Mouse (Mus musculus) midbrain, embryonic 14.5 days (tissue): ENCODE measurements around the gene Vps26c. TPM values are rescaled to one million over a fixed set of nuclear protein-coding genes. Genes with fewer than 3 reads are reported as not detected.
A peak's percentile ranks its signal among the peaks of the same experiment; 100 is the strongest.

Experiments
- ATAC-seq: fragments of 200-750 bp; cut with Nextera tagmentation; 2 replicates; pipeline ENCODE4 v1.8.0; 2017; ENCODE audit warnings: moderate number of reproducible peaks, moderate library complexity; ENCODE audit not compliant: low FRiP score, low TSS enrichment
- DNase-seq: peaks from one replicate; pipeline ENCODE4 v3.0.0-alpha.2; 2015
- H3K27ac ChIP-seq: fragments of 300-500 bp; sonication (generic); replicated peaks from 2 replicates; pipeline ENCODE4 v1.5.1; 2014; ENCODE audit warnings: mild to moderate bottlenecking, low read depth, low read length, moderate library complexity
- H3K27me3 ChIP-seq: fragments of 300-500 bp; sonication (generic); 2 replicates; pipeline ENCODE4 v1.6.1; 2014; ENCODE audit warnings: low read length, control low read depth, mixed read lengths; ENCODE audit not compliant: control insufficient read depth, insufficient read depth
- H3K36me3 ChIP-seq: fragments of 300-500 bp; sonication (generic); 2 replicates; pipeline ENCODE4 v1.6.1; 2014; ENCODE audit warnings: low read length, control low read depth; ENCODE audit not compliant: control insufficient read depth, insufficient read depth
- H3K4me1 ChIP-seq: fragments of 300-500 bp; sonication (generic); 2 replicates; pipeline ENCODE4 v1.6.1; 2014; ENCODE audit warnings: mild to moderate bottlenecking, antibody characterized with exemption, low read length, control low read depth; ENCODE audit not compliant: control insufficient read depth, insufficient read depth
- H3K4me2 ChIP-seq: fragments of 300-500 bp; sonication (generic); 2 replicates; pipeline ENCODE4 v1.6.1; 2014; ENCODE audit warnings: mild to moderate bottlenecking, low read length, moderate library complexity
- H3K4me3 ChIP-seq: fragments of 300-500 bp; sonication (generic); replicated peaks from 2 replicates; pipeline ENCODE4 v1.5.1; 2014; ENCODE audit warnings: low read depth, low read length
- H3K9ac ChIP-seq: fragments of 300-500 bp; sonication (generic); replicated peaks from 2 replicates; pipeline ENCODE4 v1.6.1; 2014; ENCODE audit warnings: mild to moderate bottlenecking, low read length, moderate library complexity
- H3K9me3 ChIP-seq: fragments of 300-500 bp; sonication (generic); 2 replicates; pipeline ENCODE4 v1.6.1; 2016; ENCODE audit warnings: low read length, control low read depth, mixed read lengths; ENCODE audit not compliant: control insufficient read depth
- WGBS: fragments of 180-500 bp; shearing (Covaris S2); extraction: QIAGEN DNeasy Blood & Tissue Kit; methylation state at CpG from one replicate; pipeline ENCODE4 v1.1.7; 2014; 5-methylcytosine and 5-hydroxymethylcytosine counted together
- polyA plus RNA-seq: library from polyadenylated mRNA; unstranded; fragments of >200 nt; fragmentation: Nextera tagmentation; extraction: Ambion mirVana; gene quantifications from 2 replicates; pipeline ENCODE4 v1.2.1, GENCODE M21; 2014

Gene Vps26c
- polyA plus RNA-seq, result 73.7 and 76.3 TPM in 2 replicates

DNA sequence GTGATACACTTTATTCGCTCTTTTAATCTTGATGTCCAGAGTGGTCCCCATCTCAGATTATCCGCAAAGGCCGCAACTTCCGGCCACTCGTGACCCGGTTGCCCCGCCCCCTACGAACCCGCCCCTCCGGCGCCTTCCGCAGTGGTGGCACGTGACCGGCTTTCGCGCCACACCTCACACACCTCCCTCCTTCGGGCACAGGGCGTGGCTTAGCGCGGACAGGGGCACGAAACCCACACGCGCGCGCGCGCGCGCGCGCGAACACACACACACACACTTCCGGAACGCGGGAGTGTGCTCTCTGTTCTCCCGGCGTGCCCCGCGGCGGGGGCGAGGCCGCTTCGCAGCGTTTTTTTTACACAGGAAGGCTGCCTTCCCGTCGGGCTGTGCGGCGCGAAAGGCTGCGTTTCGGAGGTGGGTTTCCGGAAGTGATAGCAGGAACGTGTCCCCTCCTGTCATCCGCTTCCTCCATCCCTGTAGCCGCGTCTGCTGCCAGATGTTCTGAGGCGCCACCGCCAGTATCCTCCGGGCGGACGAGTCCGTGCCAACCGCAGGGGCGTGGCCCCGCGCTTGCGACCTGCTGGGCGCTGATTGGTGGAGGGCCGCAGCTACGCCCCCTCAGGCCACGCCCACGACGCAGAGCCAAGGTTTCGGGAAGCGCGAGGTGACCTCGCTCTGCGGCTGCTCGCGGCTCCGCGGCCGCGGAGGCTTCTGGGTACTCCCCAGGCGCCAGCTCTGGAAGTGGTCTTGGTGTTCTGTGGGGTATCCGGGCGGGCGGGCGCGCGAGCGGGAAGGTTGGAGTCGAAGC, at the start of gene Vps26c:
Vps26c (minus strand) TSS at position 487 of the 808 bp plus-strand sequence.
- ATAC-seq, result peak; percentile 91
- Histone ChIP-seq H3K9me3 (no peaks in the 10 kb centered on the region), H3K4me1 (peaks cover 14% of the 10 kb centered on the region), H3K27ac (peak within 1 kb of the TSS; percentile 95), H3K9ac (peak within 1 kb of the TSS; percentile 75), H3K36me3 (no peaks in the 10 kb centered on the region), H3K4me3 (peak within 1 kb of the TSS; percentile 79), H3K27me3 (no peaks in the 10 kb centered on the region), H3K4me2 (peak within 1 kb of the TSS; percentile 76)
- DNase-seq, result peak; percentile 99
- WGBS, result under 1% methylated on average over 93 of the region's 93 CpGs

- Histone ChIP-seq H3K4me1 (peaks cover 51% of the 10 kb centered on the region), H3K27me3 (no peaks in the 10 kb centered on the region), H3K9me3 (no peaks in the 10 kb centered on the region), H3K36me3 (no peaks in the 10 kb centered on the region), H3K4me2 (no peak overlapping the region), H3K9ac (no peak overlapping the region), H3K27ac (no peak overlapping the region), H3K4me3 (no peak overlapping the region)
- WGBS, result 82% methylated on average over 5 of the region's 5 CpGs
- DNase-seq, result no peak
- no peak for ATAC-seq
Measured at GRCm38 (mm10) chr16:94575757-94576156, 49.1 kb upstream of the Vps26c start.

DNA sequence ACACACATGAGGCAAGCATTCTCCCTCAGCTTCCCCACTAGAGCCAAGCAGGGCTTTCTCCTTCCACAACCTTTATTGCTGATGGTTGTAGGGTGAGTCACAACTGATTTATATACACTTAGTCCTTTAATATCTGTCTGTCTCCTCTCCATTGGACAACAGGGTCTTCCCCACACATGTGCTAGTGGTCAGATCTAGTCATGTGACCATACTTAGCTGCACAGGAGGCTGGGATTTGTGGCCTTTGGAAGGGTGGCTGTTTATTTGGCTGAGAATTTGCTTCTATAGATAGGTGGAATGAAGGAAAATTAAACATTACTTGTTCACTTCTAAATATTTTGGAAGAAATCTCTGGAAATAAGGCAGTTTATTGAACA, 48.1 kb upstream of the Vps26c start:
- no peaks in the 10 kb centered on the region for H3K27me3 ChIP-seq
- ATAC-seq (no peak), DNase-seq (no peak)
- H3K9ac ChIP-seq, result no peak overlapping the region
- no peak overlapping the region for H3K4me2 ChIP-seq
- H3K4me1 ChIP-seq, result peaks cover 48% of the 10 kb centered on the region
- H3K9me3 ChIP-seq, result no peaks in the 10 kb centered on the region
- H3K36me3 ChIP-seq, result no peaks in the 10 kb centered on the region
- H3K4me3 ChIP-seq, result no peak overlapping the region
- H3K27ac ChIP-seq, result no peak overlapping the region

DNA sequence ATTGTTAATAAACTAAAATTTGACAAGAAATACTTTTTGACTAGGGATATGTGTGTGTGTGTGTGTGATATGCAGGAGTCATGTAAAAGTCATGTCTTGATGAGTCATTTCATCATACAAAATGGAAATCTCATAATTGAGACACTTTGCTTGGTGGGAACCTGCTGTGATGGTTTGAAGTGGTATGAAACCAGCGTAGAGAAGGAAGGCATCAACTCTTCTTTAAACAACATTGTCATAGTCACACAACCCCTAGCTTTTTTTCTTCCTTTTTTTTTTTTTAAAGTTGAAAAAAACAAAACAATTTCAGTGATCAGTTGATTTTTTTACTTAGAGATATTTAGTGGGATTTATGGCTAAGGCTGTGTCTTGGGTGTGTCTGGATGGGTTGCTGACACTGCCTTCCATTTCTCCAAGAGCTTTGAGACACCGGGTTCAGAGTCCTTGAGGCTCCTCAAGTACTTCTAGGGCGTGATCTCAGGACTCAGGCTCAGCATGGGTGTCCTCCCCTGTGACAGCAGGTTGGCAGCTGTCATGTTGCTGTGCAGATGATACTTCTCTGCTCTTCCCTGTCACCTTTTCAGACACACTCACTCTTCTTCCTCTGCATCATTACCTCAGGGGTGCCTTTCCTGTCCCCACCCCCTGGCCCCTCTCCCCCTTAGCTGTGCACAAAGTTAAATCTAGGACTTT, 47.5 kb upstream of the Vps26c start:
- Histone ChIP-seq H3K4me2 (no peak overlapping the region), H3K9ac (no peak overlapping the region), H3K27me3 (no peaks in the 10 kb centered on the region), H3K4me3 (no peak overlapping the region), H3K4me1 (peaks cover 48% of the 10 kb centered on the region), H3K36me3 (no peaks in the 10 kb centered on the region), H3K27ac (no peak overlapping the region), H3K9me3 (no peaks in the 10 kb centered on the region)
- no peak for DNase-seq
- ATAC-seq, result no peak
- WGBS, result 82% methylated on average over 3 of the region's 3 CpGs

DNA sequence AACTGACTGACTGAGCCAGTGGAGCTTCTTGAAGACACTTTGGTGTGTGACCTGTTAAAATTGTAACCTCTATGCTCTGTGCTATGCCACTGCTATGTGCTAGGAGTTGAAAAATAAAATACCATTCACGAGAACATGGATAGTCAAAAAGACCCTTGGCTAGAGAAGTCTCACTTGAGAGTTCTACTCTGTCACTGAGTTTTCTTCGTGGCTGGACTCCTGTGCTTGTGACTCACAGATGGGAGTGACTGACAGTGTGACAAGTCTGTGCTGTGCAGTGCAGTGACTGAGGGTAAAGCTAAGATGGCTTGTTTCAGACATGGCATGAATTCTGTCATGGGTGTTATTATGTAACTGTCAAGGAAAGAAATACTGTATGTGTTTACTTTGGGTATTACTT, 45.8 kb upstream of the Vps26c start:
- DNase-seq, result no peak
- Histone ChIP-seq H3K4me2 (peak overlapping the region; percentile 41), H3K27me3 (no peaks in the 10 kb centered on the region), H3K36me3 (no peaks in the 10 kb centered on the region), H3K4me3 (peak overlapping the region; percentile 12; the same call in 1 of the 2 replicates), H3K4me1 (peaks cover 48% of the 10 kb centered on the region), H3K9ac (peak overlapping the region; percentile 34; the same call in 1 of the 2 replicates), H3K9me3 (no peaks in the 10 kb centered on the region), H3K27ac (no peak overlapping the region)
- WGBS, result 41% methylated on average over 2 of the region's 2 CpGs
- no peak for ATAC-seq

DNA sequence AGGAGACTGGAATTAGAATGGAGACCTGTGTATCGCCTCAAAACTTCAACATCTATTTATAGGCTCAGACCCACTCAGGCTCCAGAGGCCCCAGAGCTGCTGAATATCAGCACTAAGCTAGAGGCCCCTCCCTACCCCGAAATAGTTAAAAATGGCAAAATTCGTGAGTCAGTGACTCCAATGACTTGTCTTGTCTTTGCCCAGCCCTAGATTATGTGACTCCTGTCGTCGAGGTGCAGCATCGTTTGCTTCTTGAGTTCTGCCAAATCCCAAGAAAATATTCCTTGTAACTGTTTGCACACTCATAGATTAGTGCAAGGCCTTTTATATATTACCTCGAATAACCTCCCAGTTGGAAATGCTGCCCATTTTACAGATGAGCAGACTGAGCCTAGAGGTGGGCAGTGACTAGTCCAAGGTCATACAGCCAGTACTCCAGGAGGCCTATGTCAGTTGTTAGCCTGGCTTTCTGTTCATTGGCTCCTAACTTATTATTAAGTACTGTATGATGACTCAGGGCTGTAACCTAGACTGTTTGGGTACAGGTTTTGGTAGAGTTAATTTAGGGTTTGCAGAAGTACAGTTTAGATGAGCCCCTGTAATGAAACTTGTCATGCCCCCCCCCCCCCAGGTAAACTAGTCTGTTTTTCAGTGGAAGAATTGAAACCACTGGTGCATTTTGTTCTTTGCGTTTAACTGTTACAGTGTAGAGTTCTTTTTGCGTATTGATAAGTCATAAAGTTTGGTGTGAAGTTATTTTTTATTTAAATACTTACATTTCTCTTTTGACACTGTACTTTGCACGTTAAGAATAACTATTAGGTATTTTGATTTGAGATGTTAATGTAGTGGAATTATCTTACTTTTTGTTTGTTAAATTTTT, 44.7 kb upstream of the Vps26c start:
- Histone ChIP-seq H3K27ac (peak overlapping the region; percentile 100), H3K36me3 (no peaks in the 10 kb centered on the region), H3K4me2 (peak overlapping the region; percentile 75), H3K4me3 (peak overlapping the region; percentile 99), H3K9me3 (no peaks in the 10 kb centered on the region), H3K27me3 (no peaks in the 10 kb centered on the region), H3K4me1 (peaks cover 45% of the 10 kb centered on the region), H3K9ac (peak overlapping the region; percentile 98)
- ATAC-seq (no peak), DNase-seq (peak; percentile 32)
- 29% methylated on average over 10 of the region's 10 CpGs for WGBS

GRCm38 (mm10) chr16:94570361-94571041, 43.9 kb upstream of the Vps26c start:
- peak; percentile 66 for DNase-seq
- Histone ChIP-seq H3K4me1 (peaks cover 37% of the 10 kb centered on the region), H3K36me3 (no peaks in the 10 kb centered on the region), H3K9ac (peak overlapping the region; percentile 98), H3K9me3 (no peaks in the 10 kb centered on the region), H3K27ac (peak overlapping the region; percentile 100), H3K4me3 (peak overlapping the region; percentile 99), H3K4me2 (peak overlapping the region; percentile 75), H3K27me3 (no peaks in the 10 kb centered on the region)
- WGBS, result under 1% methylated on average over 67 of the region's 88 CpGs
- ATAC-seq, result peak; percentile 19; the same call in 1 of the 2 replicates
